Mouse (Mus musculus): Measurements from ENCODE around the gene Flad1. TPM values are rescaled to one million over a fixed set of nuclear protein-coding genes. Genes with fewer than 3 reads are reported as not detected.

The Flad1 gene
- 34.9 and 41.0 TPM in 2 replicates for polyA plus RNA-seq (2014; fragmentation: Nextera tagmentation; extraction: Ambion mirVana)

GRCm38 (mm10) chr3:89411490-89412393 is at the start of gene Flad1:
Gene Flad1, minus strand, starts transcription at chr3:89411870.
- peaks cover 8% of the 10 kb centered on the region for H3K4me1 ChIP-seq (ENCODE audit: control insufficient read depth, insufficient read depth, low read length)
- WGBS = 8% methylated on average over 28 of the region's 28 CpGs
- ATAC-seq (peak; percentile 100), DNase-seq (ENCODE audit: low spot score) (peak; percentile 99)
- no peaks in the 10 kb centered on the region for H3K27me3 ChIP-seq (replicated peaks; ENCODE audit: control insufficient read depth, insufficient read depth, low read length)
- peak within 1 kb of the TSS; percentile 39 for H3K4me3 ChIP-seq (ENCODE audit: low read depth, low read length)
- no peak within 1 kb of the TSS for H3K27ac ChIP-seq (ENCODE audit: low read depth, low read length)
- H3K4me2 ChIP-seq (ENCODE audit: low read length) = peak within 1 kb of the TSS; percentile 62
- peaks cover 29% of the 10 kb centered on the region for H3K36me3 ChIP-seq (ENCODE audit: control insufficient read depth, insufficient read depth, low read length)
- peak within 1 kb of the TSS; percentile 54 for H3K9ac ChIP-seq (ENCODE audit: low read length)
- no peaks in the 10 kb centered on the region for H3K9me3 ChIP-seq (replicated peaks; ENCODE audit: control insufficient read depth, low read length)

- Histone ChIP-seq H3K9me3 (replicated peaks; ENCODE audit: control insufficient read depth, low read length) (no peaks in the 10 kb centered on the region), H3K4me3 (ENCODE audit: low read depth, low read length) (peak overlapping the region; percentile 60), H3K9ac (ENCODE audit: low read length) (peak overlapping the region; percentile 86), H3K27ac (ENCODE audit: low read depth, low read length) (peak overlapping the region; percentile 85), H3K4me1 (ENCODE audit: control insufficient read depth, insufficient read depth, low read length) (peaks cover 5% of the 10 kb centered on the region; the same call in 1 of the 2 replicates), H3K36me3 (ENCODE audit: control insufficient read depth, insufficient read depth, low read length) (0 out of 2 replicates have a peak, but pooled peaks cover 4% of the 10 kb centered on the region), H3K4me2 (ENCODE audit: low read length) (peak overlapping the region; percentile 68), H3K27me3 (replicated peaks; ENCODE audit: control insufficient read depth, insufficient read depth, low read length) (no peaks in the 10 kb centered on the region)
- DNase-seq (ENCODE audit: low spot score) = peak; percentile 94
- ATAC-seq = peak; percentile 90
- WGBS = under 1% methylated on average over 33 of the region's 36 CpGs
These were observed 47.5 kb upstream of the Flad1 start for GRCm38 (mm10) chr3:89458965-89459807.

GRCm38 (mm10) chr3:89458372-89458964 is 46.8 kb upstream of the Flad1 start:
- Histone ChIP-seq H3K27me3 (replicated peaks; ENCODE audit: control insufficient read depth, insufficient read depth, low read length) (no peaks in the 10 kb centered on the region), H3K36me3 (ENCODE audit: control insufficient read depth, insufficient read depth, low read length) (0 out of 2 replicates have a peak, but pooled peaks cover 4% of the 10 kb centered on the region), H3K4me1 (ENCODE audit: control insufficient read depth, insufficient read depth, low read length) (peaks cover 5% of the 10 kb centered on the region; the same call in 1 of the 2 replicates), H3K9ac (ENCODE audit: low read length) (peak overlapping the region; percentile 86; the same call in 1 of the 2 replicates), H3K4me2 (ENCODE audit: low read length) (peak overlapping the region; percentile 68), H3K4me3 (ENCODE audit: low read depth, low read length) (peak overlapping the region; percentile 60), H3K9me3 (replicated peaks; ENCODE audit: control insufficient read depth, low read length) (no peaks in the 10 kb centered on the region), H3K27ac (ENCODE audit: low read depth, low read length) (no peak overlapping the region)
- DNase-seq (ENCODE audit: low spot score) = no peak
- 44% methylated on average over 13 of the region's 13 CpGs for WGBS
- ATAC-seq = peak; percentile 54

DNA sequence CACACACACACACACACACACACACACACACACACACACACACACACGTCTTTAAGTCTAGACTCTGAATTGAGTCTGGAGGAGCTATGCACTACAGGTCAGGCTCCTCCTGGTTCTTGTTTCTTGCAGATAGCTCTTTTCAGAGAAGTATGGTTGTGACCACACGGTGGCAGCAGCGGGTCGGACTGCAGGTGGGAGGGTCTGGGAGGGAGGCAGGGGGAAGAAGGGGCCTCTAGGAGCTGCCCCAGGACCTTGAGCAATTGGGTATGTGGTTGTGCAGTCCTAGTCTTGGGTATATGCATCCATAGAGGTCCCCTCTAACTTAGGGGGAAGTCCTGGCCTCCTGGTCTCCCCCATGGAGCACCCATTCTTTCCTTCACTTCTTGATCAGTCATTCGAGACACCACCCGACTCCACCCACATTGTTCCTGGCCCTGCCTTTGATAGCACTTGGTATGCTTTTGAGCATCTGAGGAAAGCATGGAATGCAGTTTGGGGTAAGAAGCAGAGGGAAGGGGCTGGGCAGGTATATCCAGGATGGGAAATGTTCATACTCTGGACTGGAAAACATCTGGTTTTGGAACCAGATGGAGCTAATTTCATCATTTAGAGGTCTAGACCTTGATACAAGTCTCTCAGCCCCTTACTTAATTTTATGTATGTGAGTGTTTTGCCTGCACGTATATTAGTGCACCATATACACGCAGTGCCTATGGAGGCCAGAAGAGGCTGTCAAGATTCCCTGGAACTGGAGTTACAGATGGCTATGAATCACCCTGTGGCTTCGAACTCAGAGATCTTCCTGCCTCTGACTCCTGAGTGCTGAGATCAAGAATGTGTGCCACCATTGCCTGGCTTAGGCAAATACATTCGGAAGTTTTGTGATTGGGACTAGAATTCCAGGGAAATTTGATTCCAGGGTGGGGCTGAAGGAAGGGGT is 45.3 kb upstream of the Flad1 start:
- no peak overlapping the region for H3K27ac ChIP-seq (ENCODE audit: low read depth, low read length)
- H3K9me3 ChIP-seq (replicated peaks; ENCODE audit: control insufficient read depth, low read length) = no peaks in the 10 kb centered on the region
- H3K4me2 ChIP-seq (ENCODE audit: low read length) = no peak overlapping the region
- H3K27me3 ChIP-seq (replicated peaks; ENCODE audit: control insufficient read depth, insufficient read depth, low read length) = no peaks in the 10 kb centered on the region
- H3K9ac ChIP-seq (ENCODE audit: low read length) = no peak overlapping the region
- WGBS = 34% methylated on average over 10 of the region's 10 CpGs
- DNase-seq (ENCODE audit: low spot score) = peak; percentile 77
- H3K4me1 ChIP-seq (ENCODE audit: control insufficient read depth, insufficient read depth, low read length) = peaks cover 5% of the 10 kb centered on the region; the same call in 1 of the 2 replicates
- ATAC-seq = no peak
- no peak overlapping the region for H3K4me3 ChIP-seq (ENCODE audit: low read depth, low read length)
- 0 out of 2 replicates have a peak, but pooled peaks cover 4% of the 10 kb centered on the region for H3K36me3 ChIP-seq (ENCODE audit: control insufficient read depth, insufficient read depth, low read length)

DNA sequence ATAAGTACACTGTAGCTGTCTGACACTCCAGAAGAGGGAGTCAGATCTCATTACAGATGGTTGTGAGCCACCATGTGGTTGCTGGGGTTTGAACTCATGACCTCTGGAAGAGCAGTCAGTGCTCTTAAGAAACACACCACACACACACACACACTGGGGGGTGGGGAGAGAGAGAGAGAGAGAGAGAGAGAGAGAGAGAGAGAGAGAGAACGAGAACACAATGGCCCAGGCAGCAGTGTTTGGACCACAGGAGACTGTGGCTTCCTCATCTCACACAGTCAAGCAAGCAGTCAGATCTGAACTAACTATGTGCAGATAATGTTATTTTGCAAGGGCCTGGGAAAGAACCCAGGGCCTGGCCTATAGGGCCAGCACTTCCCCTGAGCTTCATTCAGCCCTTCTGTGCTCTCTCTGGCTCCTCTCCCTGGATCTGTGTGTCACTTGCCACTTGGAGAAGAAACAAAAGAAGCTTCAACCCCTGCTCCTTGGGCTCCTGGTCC is 44.2 kb upstream of the Flad1 start:
- Histone ChIP-seq H3K27me3 (replicated peaks; ENCODE audit: control insufficient read depth, insufficient read depth, low read length) (no peaks in the 10 kb centered on the region), H3K9ac (ENCODE audit: low read length) (no peak overlapping the region), H3K4me3 (ENCODE audit: low read depth, low read length) (no peak overlapping the region), H3K36me3 (ENCODE audit: control insufficient read depth, insufficient read depth, low read length) (no peaks in the 10 kb centered on the region), H3K9me3 (replicated peaks; ENCODE audit: control insufficient read depth, low read length) (no peaks in the 10 kb centered on the region), H3K27ac (ENCODE audit: low read depth, low read length) (no peak overlapping the region), H3K4me1 (ENCODE audit: control insufficient read depth, insufficient read depth, low read length) (peaks cover 5% of the 10 kb centered on the region; the same call in 1 of the 2 replicates), H3K4me2 (ENCODE audit: low read length) (no peak overlapping the region)
- WGBS = 11% methylated on average over 1 of the region's 1 CpGs
- DNase-seq (ENCODE audit: low spot score) (no peak), ATAC-seq (no peak)

DNA sequence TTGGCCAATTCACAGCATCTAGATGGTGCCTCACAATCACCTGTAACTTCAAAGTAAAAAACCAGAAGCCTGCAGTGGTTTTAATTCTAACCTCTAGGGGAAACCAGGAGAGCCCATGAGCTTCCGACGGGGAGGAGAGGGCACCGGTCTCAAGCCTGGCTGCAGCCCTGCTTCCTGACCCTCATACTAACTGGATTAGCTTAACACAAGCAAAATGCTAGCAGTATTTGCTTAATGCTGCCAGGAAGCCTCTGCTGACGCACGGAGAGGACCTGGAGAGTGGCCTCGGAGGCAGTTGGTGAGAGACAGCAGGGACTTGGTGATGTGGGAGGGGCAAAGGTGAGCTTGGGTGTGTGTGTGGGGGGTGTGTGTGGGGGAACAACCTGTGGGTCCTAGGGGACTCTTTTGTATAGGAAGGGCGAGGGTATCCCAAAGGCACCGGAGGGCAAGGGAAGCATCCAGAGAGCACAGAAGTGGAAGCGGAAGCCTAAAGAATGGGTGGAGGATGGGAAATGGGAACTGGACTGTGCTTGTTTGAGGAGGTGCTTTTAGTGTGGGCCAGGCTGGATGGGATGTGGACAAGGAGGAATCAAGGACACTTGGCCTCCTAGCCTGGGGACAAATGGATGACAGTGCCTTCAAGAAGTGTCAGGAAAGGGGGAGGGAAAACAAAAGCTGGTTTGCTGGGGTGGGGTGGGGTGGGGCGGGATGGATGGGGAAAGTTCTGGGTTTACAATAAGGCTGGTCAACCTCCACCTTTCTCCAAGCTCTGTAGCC is 42.9 kb upstream of the Flad1 start, which contains the start of gene Pmvk:
Gene Pmvk, plus strand, starts transcription at position 141 of the 777 bp plus-strand sequence.
- 70% methylated on average over 10 of the region's 10 CpGs for WGBS
- no peak within 1 kb of the TSS for H3K9ac ChIP-seq (ENCODE audit: low read length)
- H3K4me2 ChIP-seq (ENCODE audit: low read length) = no peak within 1 kb of the TSS
- ATAC-seq (no peak), DNase-seq (ENCODE audit: low spot score) (no peak)
- no peak within 1 kb of the TSS for H3K4me3 ChIP-seq (ENCODE audit: low read depth, low read length)
- H3K4me1 ChIP-seq (ENCODE audit: control insufficient read depth, insufficient read depth, low read length) = no peaks in the 10 kb centered on the region
- H3K9me3 ChIP-seq (replicated peaks; ENCODE audit: control insufficient read depth, low read length) = no peaks in the 10 kb centered on the region
- no peaks in the 10 kb centered on the region for H3K27me3 ChIP-seq (replicated peaks; ENCODE audit: control insufficient read depth, insufficient read depth, low read length)
- H3K27ac ChIP-seq (ENCODE audit: low read depth, low read length) = no peak within 1 kb of the TSS
- no peaks in the 10 kb centered on the region for H3K36me3 ChIP-seq (ENCODE audit: control insufficient read depth, insufficient read depth, low read length)

DNA sequence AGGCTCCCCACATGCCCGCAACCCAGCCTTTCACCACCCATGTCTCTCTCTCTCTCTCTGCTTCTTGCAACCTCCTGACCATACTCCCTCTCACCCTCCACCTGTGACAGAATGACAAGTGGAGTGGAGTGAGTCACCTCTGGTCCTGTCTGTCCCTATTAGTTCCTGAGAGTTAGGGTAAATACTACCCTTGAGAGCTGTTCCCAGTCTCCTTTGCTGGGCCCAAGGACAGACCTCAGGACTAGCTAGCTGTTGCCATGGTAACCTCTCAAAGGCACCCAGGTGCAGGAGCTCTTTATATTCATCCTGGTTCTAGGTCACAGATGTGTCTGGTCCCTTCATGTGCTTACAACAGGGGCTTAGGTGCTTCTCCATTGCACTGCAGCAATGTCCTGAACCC is 40.2 kb upstream of the Flad1 start:
- peak; percentile 23 for DNase-seq (ENCODE audit: low spot score)
- ATAC-seq = no peak
- 100% methylated on average over 1 of the region's 1 CpGs for WGBS

More for the DNA sequence above, 40.2 kb upstream of the Flad1 start:
- Histone ChIP-seq H3K4me2 (ENCODE audit: low read length) (no peak overlapping the region), H3K27me3 (replicated peaks; ENCODE audit: control insufficient read depth, insufficient read depth, low read length) (no peaks in the 10 kb centered on the region), H3K36me3 (ENCODE audit: control insufficient read depth, insufficient read depth, low read length) (no peaks in the 10 kb centered on the region), H3K4me1 (ENCODE audit: control insufficient read depth, insufficient read depth, low read length) (no peaks in the 10 kb centered on the region), H3K9me3 (replicated peaks; ENCODE audit: control insufficient read depth, low read length) (no peaks in the 10 kb centered on the region), H3K9ac (ENCODE audit: low read length) (no peak overlapping the region), H3K27ac (ENCODE audit: low read depth, low read length) (no peak overlapping the region), H3K4me3 (ENCODE audit: low read depth, low read length) (no peak overlapping the region)

All from forebrain, embryonic 14.5 days (tissue).